ENCODE assay signal across 26 mouse cellular contexts in genomic region chr1:73839351-73839750, GRCm38 (mm10).
DNase-seq lines count a peak whose midpoint lies in the region; ATAC-seq and TF ChIP-seq lines count a peak whose summit lies in the region.
"Had no signal": no experiment of that assay in that cellular context is flagged by ENCODE, and none has a peak within 500 bp of the region (broad histone marks: within the 10 kb centered on the region; RNA-seq: fewer than 3 reads in every experiment).

No protein-coding gene starts in this region.

- H3K9me3 ChIP-seq in liver, embryonic 12.5 days (replicated peaks), result no peaks in the 10 kb centered on the region
- H3K9me3 ChIP-seq: embryonic facial prominence, embryonic 12.5 days; limb, embryonic 15.5 days; liver, embryonic 15.5 days; lung, embryonic 15.5 days; megakaryocyte, embryonic 14.5 days; midbrain, embryonic 15.5 days; neural tube, embryonic 12.5 days; stomach, embryonic 15.5 days had no signal

- no peaks in the 10 kb centered on the region for H3K27me3 ChIP-seq in cerebellum, adult 2 months (ENCODE audit: control insufficient read depth, insufficient read depth, low read length)
- no peaks in the 10 kb centered on the region for H3K27me3 ChIP-seq in liver, embryonic 12.5 days (replicated peaks)
- H3K27me3 ChIP-seq: embryonic facial prominence, embryonic 12.5 days; limb, embryonic 15.5 days; liver, embryonic 15.5 days; lung, embryonic 15.5 days; megakaryocyte, embryonic 14.5 days; midbrain, embryonic 15.5 days; neural tube, embryonic 12.5 days; stomach, embryonic 15.5 days had no signal

- H3K9ac ChIP-seq in liver, embryonic 12.5 days, result no peak overlapping the region
- H3K9ac ChIP-seq: embryonic facial prominence, embryonic 12.5 days; limb, embryonic 15.5 days; liver, embryonic 15.5 days; lung, embryonic 15.5 days; midbrain, embryonic 15.5 days; neural tube, embryonic 12.5 days; stomach, embryonic 15.5 days had no signal

- WGBS in cerebellum, adult 2 months, result 17% methylated on average over 2 of the region's 2 CpGs
- 68% methylated on average over 2 of the region's 2 CpGs for WGBS in liver, embryonic 12.5 days (ENCODE audit: insufficient replicate concordance)

- no peaks in the 10 kb centered on the region for H3K36me3 ChIP-seq in liver, embryonic 12.5 days
- H3K36me3 ChIP-seq: embryonic facial prominence, embryonic 12.5 days; limb, embryonic 15.5 days; liver, embryonic 15.5 days; lung, embryonic 15.5 days; midbrain, embryonic 15.5 days; neural tube, embryonic 12.5 days; stomach, embryonic 15.5 days had no signal

- no peak overlapping the region for H3K27ac ChIP-seq in cerebellum, adult 2 months (ENCODE audit: insufficient read depth, low read length)
- no peak overlapping the region for H3K27ac ChIP-seq in liver, embryonic 12.5 days
- H3K27ac ChIP-seq: embryonic facial prominence, embryonic 12.5 days; layer of hippocampus, adult 2 months; left cerebral cortex, adult 2 months; limb, embryonic 15.5 days; liver, embryonic 15.5 days; lung, embryonic 15.5 days; midbrain, embryonic 15.5 days; neural tube, embryonic 12.5 days; stomach, embryonic 15.5 days had no signal

- no peak overlapping the region for H3K4me2 ChIP-seq in liver, embryonic 12.5 days
- H3K4me2 ChIP-seq: embryonic facial prominence, embryonic 12.5 days; heart, embryonic 11.5 days; limb, embryonic 15.5 days; liver, embryonic 15.5 days; lung, embryonic 15.5 days; midbrain, embryonic 15.5 days; neural tube, embryonic 12.5 days; stomach, embryonic 15.5 days had no signal

- H3K4me3 ChIP-seq in cerebellum, adult 2 months (replicated peaks; ENCODE audit: insufficient read depth, low read depth, low read length), result no peak overlapping the region
- no peak overlapping the region for H3K4me3 ChIP-seq in liver, embryonic 12.5 days
- H3K4me3 ChIP-seq: embryonic facial prominence, embryonic 12.5 days; layer of hippocampus, adult 2 months; left cerebral cortex, adult 2 months; limb, embryonic 15.5 days; liver, embryonic 15.5 days; lung, embryonic 15.5 days; megakaryocyte, embryonic 14.5 days; midbrain, embryonic 15.5 days; neural tube, embryonic 12.5 days; stomach, embryonic 15.5 days had no signal

- no peak for TF ChIP-seq CTCF in cerebellum, adult 2 months (IDR thresholded peaks at IDR 0.05; ENCODE audit: borderline replicate concordance, insufficient read depth, low read depth, low read length)

- peak; percentile 18 for DNase-seq in layer of hippocampus, adult 9-11 months
- no peak for DNase-seq in layer of hippocampus, adult 8-10 months (ENCODE audit: low spot score in 2 of 2)
- DNase-seq in cerebellum, adult 2 months, result peak; percentile 23 to 56
- DNase-seq in cerebellum, postnatal 25 days, result peak; percentile 19 to 35
- peak; percentile 78 for DNase-seq in skeletal muscle tissue, adult 2 months (ENCODE audit: low read depth, low spot score)
- DNase-seq in embryo, embryonic 10 days (ENCODE audit: low spot score), result no peak
- DNase-seq: adrenal gland, adult 2 months; kidney, postnatal 25 days; left cerebral cortex, postnatal 4 days; lung, postnatal 36 days; retina, postnatal 1 day; thymus, adult 2 months had no signal

- peaks cover 6% of the 10 kb centered on the region for H3K4me1 ChIP-seq in cerebellum, adult 2 months (ENCODE audit: control insufficient read depth, insufficient read depth, low read length)
- no peaks in the 10 kb centered on the region for H3K4me1 ChIP-seq in liver, embryonic 12.5 days
- H3K4me1 ChIP-seq: embryonic facial prominence, embryonic 12.5 days; liver, embryonic 15.5 days; lung, embryonic 15.5 days; megakaryocyte, embryonic 14.5 days; midbrain, embryonic 15.5 days; neural tube, embryonic 12.5 days; stomach, embryonic 15.5 days had no signal

- ATAC-seq in liver, embryonic 12.5 days, result no peak
- ATAC-seq: hindbrain, embryonic 16.5 days; intestine, embryonic 16.5 days; midbrain, embryonic 15.5 days had no signal

- no peak for TF ChIP-seq POLR2A in cerebellum, adult 2 months (IDR thresholded peaks at IDR 0.05; ENCODE audit: borderline replicate concordance, insufficient read depth, low read length)

Comparison
In these comparisons a context has a peak if more than half of its experiments do, and no peak if none do; other contexts are left out.
1. DNase-seq: peak in layer of hippocampus, adult 9-11 months (single experiment), cerebellum, adult 2 months (2 of 2), cerebellum, postnatal 25 days (2 of 2) and skeletal muscle tissue, adult 2 months (single experiment); none in layer of hippocampus, adult 8-10 months (0 of 2) and embryo, embryonic 10 days (single experiment).